Mouse (Mus musculus): ENCODE results near the gene Pla2g16.

- TF ChIP-seq CTCF (IDR thresholded peaks at IDR 0.05; ENCODE audit: control insufficient read depth, insufficient read depth, insufficient replicate concordance, low read depth, low read length) (no peak), POLR2A (IDR thresholded peaks at IDR 0.05; ENCODE audit: control insufficient read depth, low read depth, low read length) (no peak)
These were observed 5.0 kb upstream of the Pla2g16 start for GRCm38 (mm10) chr19:7552301-7552673.
